Mouse (Mus musculus) thymus, adult 2 months (tissue): Measurements from ENCODE around the gene Inmt. TPM values are rescaled to one million over a fixed set of nuclear protein-coding genes. Genes with fewer than 3 reads are reported as not detected.

Source experiments
- DNase-seq: peaks from one replicate; pipeline ENCODE4 v3.0.0; 2021
- H3K27ac ChIP-seq: fragments of 200-500 bp; 2 replicates; pipeline ENCODE4 v1.5.1; 2012; ENCODE audit warnings: low read length, control low read depth; ENCODE audit not compliant: control insufficient read depth, insufficient read depth
- H3K27me3 ChIP-seq: fragments of 200-500 bp; 2 replicates; pipeline ENCODE4 v1.6.1; 2012; ENCODE audit warnings: mild to moderate bottlenecking, low read length, moderate library complexity, mixed read lengths; ENCODE audit not compliant: control insufficient read depth, insufficient read depth
- H3K36me3 ChIP-seq: fragments of 200-500 bp; 2 replicates; pipeline ENCODE4 v1.6.1; 2012; ENCODE audit warnings: mild to moderate bottlenecking, low read length, moderate library complexity; ENCODE audit not compliant: control insufficient read depth, insufficient read depth
- H3K4me1 ChIP-seq: fragments of 200-500 bp; replicated peaks from 2 replicates; pipeline ENCODE4 v1.6.1; 2012; ENCODE audit warnings: low read length; ENCODE audit not compliant: control insufficient read depth, insufficient read depth
- H3K4me3 ChIP-seq: fragments of 200-500 bp; 2 replicates; pipeline ENCODE4 v1.5.1; 2012; ENCODE audit warnings: mild to moderate bottlenecking, low read length, control low read depth, moderate library complexity; ENCODE audit not compliant: control insufficient read depth, insufficient read depth
- CTCF ChIP-seq: fragments of 200-500 bp; IDR thresholded peaks from 2 replicates; pipeline ENCODE4 v1.5.1; 2012; ENCODE audit warnings: mild to moderate bottlenecking, control low read depth, low read length, moderate library complexity, borderline replicate concordance; ENCODE audit not compliant: control insufficient read depth, poor library complexity, insufficient read depth; ENCODE audit errors: extremely low read depth
- POLR2A ChIP-seq: fragments of 200-500 bp; IDR thresholded peaks from 2 replicates; pipeline ENCODE4 v1.6.1; 2012; ENCODE audit warnings: mild to moderate bottlenecking, low read length, control low read depth, moderate library complexity; ENCODE audit not compliant: control insufficient read depth, poor library complexity, insufficient read depth; ENCODE audit errors: extremely low read depth
- WGBS: fragments of 180-500 bp; shearing (Covaris S2); methylation state at CpG from one replicate; pipeline ENCODE4 v1.1.7; 2018; 5-methylcytosine and 5-hydroxymethylcytosine counted together
- polyA plus RNA-seq: library from polyadenylated mRNA; depleted of rRNA; stranded (reverse); fragments of >200 nt; gene quantifications from 2 replicates; pipeline ENCODE4 v1.2.3, GENCODE M21; 2012; rRNA removed

Gene Inmt
- polyA plus RNA-seq, 1 experiment = 20.8 TPM

- DNase-seq = no peak
- 86% methylated on average over 4 of the region's 4 CpGs for WGBS
- Histone ChIP-seq H3K27ac (no peak overlapping the region), H3K4me1 (no peaks in the 10 kb centered on the region), H3K27me3 (no peaks in the 10 kb centered on the region), H3K4me3 (no peak overlapping the region), H3K36me3 (no peaks in the 10 kb centered on the region)
- TF ChIP-seq POLR2A (no peak), CTCF (no peak)
These were observed 43.5 kb downstream of the Inmt start for GRCm38 (mm10) chr6:55131301-55131700.

GRCm38 (mm10) chr6:55130631-55131030 lies 44.2 kb downstream of the Inmt start:
- 81% methylated on average over 6 of the region's 6 CpGs for WGBS
- no peak for DNase-seq
- H3K27me3 ChIP-seq = no peaks in the 10 kb centered on the region

GRCm38 (mm10) chr6:55128391-55128790 lies 46.5 kb downstream of the Inmt start:
- H3K36me3 ChIP-seq = no peaks in the 10 kb centered on the region
- H3K27ac ChIP-seq = no peak overlapping the region
- H3K4me3 ChIP-seq = no peak overlapping the region
- no peaks in the 10 kb centered on the region for H3K27me3 ChIP-seq
- no peak for DNase-seq
- TF ChIP-seq POLR2A (no peak), CTCF (no peak)
- no peaks in the 10 kb centered on the region for H3K4me1 ChIP-seq

More at GRCm38 (mm10) chr6:55130631-55131030, 44.2 kb downstream of the Inmt start:
- no peaks in the 10 kb centered on the region for H3K36me3 ChIP-seq
- H3K27ac ChIP-seq = no peak overlapping the region
- no peak overlapping the region for H3K4me3 ChIP-seq
- no peaks in the 10 kb centered on the region for H3K4me1 ChIP-seq
- TF ChIP-seq CTCF (no peak), POLR2A (no peak)

GRCm38 (mm10) chr6:55126576-55126975 lies 48.3 kb downstream of the Inmt start:
- Histone ChIP-seq H3K27me3 (no peaks in the 10 kb centered on the region), H3K27ac (no peak overlapping the region), H3K36me3 (no peaks in the 10 kb centered on the region), H3K4me1 (no peaks in the 10 kb centered on the region), H3K4me3 (no peak overlapping the region)
- no peak for DNase-seq
- 92% methylated on average over 5 of the region's 5 CpGs for WGBS
- TF ChIP-seq POLR2A (no peak), CTCF (no peak)

- H3K4me1 ChIP-seq = no peaks in the 10 kb centered on the region
- TF ChIP-seq CTCF = no peak
- no peak for TF ChIP-seq POLR2A
- no peak overlapping the region for H3K4me3 ChIP-seq
- WGBS = 7% methylated on average over 4 of the region's 4 CpGs
- no peaks in the 10 kb centered on the region for H3K36me3 ChIP-seq
- H3K27ac ChIP-seq = no peak overlapping the region
- H3K27me3 ChIP-seq = no peaks in the 10 kb centered on the region; the same call in 1 of the 2 replicates
- DNase-seq = no peak
These were observed 51.8 kb downstream of the Inmt start for GRCm38 (mm10) chr6:55123056-55123455.

Other genes starting within 250 kb of the Inmt start
- gene Nod1, start 202.4 kb downstream of the Inmt start, polyA plus RNA-seq = 13.5 and 18.3 TPM in 2 replicates
- 1.2 and 1.8 TPM in 2 replicates for gene Ggct, start 182.1 kb downstream of the Inmt start, polyA plus RNA-seq
- 40.1 and 44.9 TPM in 2 replicates for gene Gars, start 137.0 kb downstream of the Inmt start, polyA plus RNA-seq
- gene Crhr2, start 42.0 kb downstream of the Inmt start, polyA plus RNA-seq = 0.36 and 3.1 TPM in 2 replicates
- 9.0 and 9.2 TPM in 2 replicates for gene Mindy4, start 28.3 kb upstream of the Inmt start, polyA plus RNA-seq
- 77.6 and 119 TPM in 2 replicates for gene Aqp1, start 161.4 kb upstream of the Inmt start, polyA plus RNA-seq
- 0.32 and 0.74 TPM in 2 replicates for gene Ghrhr, start 201.3 kb upstream of the Inmt start, polyA plus RNA-seq